Mouse (Mus musculus) midbrain, embryonic 14.5 days (tissue): ENCODE results near the gene Slc9a1. TPM values are rescaled to one million over a fixed set of nuclear protein-coding genes. Genes with fewer than 3 reads are reported as not detected.

Experiments used
- ATAC-seq: fragments of 200-750 bp; cut with Nextera tagmentation; 2 replicates; pipeline ENCODE4 v1.8.0; 2017; ENCODE audit warnings: moderate number of reproducible peaks, moderate library complexity; ENCODE audit not compliant: low FRiP score, low TSS enrichment
- DNase-seq: peaks from one replicate; pipeline ENCODE4 v3.0.0-alpha.2; 2015
- H3K27ac ChIP-seq: fragments of 300-500 bp; sonication (generic); replicated peaks from 2 replicates; pipeline ENCODE4 v1.5.1; 2014; ENCODE audit warnings: mild to moderate bottlenecking, low read depth, low read length, moderate library complexity
- H3K27me3 ChIP-seq: fragments of 300-500 bp; sonication (generic); 2 replicates; pipeline ENCODE4 v1.6.1; 2014; ENCODE audit warnings: low read length, control low read depth, mixed read lengths; ENCODE audit not compliant: control insufficient read depth, insufficient read depth
- H3K36me3 ChIP-seq: fragments of 300-500 bp; sonication (generic); 2 replicates; pipeline ENCODE4 v1.6.1; 2014; ENCODE audit warnings: low read length, control low read depth; ENCODE audit not compliant: control insufficient read depth, insufficient read depth
- H3K4me1 ChIP-seq: fragments of 300-500 bp; sonication (generic); 2 replicates; pipeline ENCODE4 v1.6.1; 2014; ENCODE audit warnings: mild to moderate bottlenecking, antibody characterized with exemption, low read length, control low read depth; ENCODE audit not compliant: control insufficient read depth, insufficient read depth
- H3K4me2 ChIP-seq: fragments of 300-500 bp; sonication (generic); 2 replicates; pipeline ENCODE4 v1.6.1; 2014; ENCODE audit warnings: mild to moderate bottlenecking, low read length, moderate library complexity
- H3K4me3 ChIP-seq: fragments of 300-500 bp; sonication (generic); replicated peaks from 2 replicates; pipeline ENCODE4 v1.5.1; 2014; ENCODE audit warnings: low read depth, low read length
- H3K9ac ChIP-seq: fragments of 300-500 bp; sonication (generic); replicated peaks from 2 replicates; pipeline ENCODE4 v1.6.1; 2014; ENCODE audit warnings: mild to moderate bottlenecking, low read length, moderate library complexity
- H3K9me3 ChIP-seq: fragments of 300-500 bp; sonication (generic); 2 replicates; pipeline ENCODE4 v1.6.1; 2016; ENCODE audit warnings: low read length, control low read depth, mixed read lengths; ENCODE audit not compliant: control insufficient read depth
- whole genome bisulfite sequencing: fragments of 180-500 bp; shearing (Covaris S2); extraction: QIAGEN DNeasy Blood & Tissue Kit; methylation state at CpG from one replicate; pipeline ENCODE4 v1.1.7; 2014; 5-methylcytosine and 5-hydroxymethylcytosine counted together
- polyA plus RNA-seq: library from polyadenylated mRNA; unstranded; fragments of >200 nt; fragmentation: Nextera tagmentation; extraction: Ambion mirVana; gene quantifications from 2 replicates; pipeline ENCODE4 v1.2.1, GENCODE M21; 2014

The Slc9a1 gene
- polyA plus RNA-seq, 1 experiment from 2014 or later = 8.2 TPM

- no peak overlapping the region for H3K27ac ChIP-seq
- ATAC-seq = no peak
- H3K36me3 ChIP-seq = no peaks in the 10 kb centered on the region
- no peaks in the 10 kb centered on the region for H3K9me3 ChIP-seq
- H3K4me3 ChIP-seq = no peak overlapping the region
- H3K4me2 ChIP-seq = no peak overlapping the region
- H3K4me1 ChIP-seq = peaks cover 19% of the 10 kb centered on the region
- H3K27me3 ChIP-seq = no peaks in the 10 kb centered on the region
- no peak for DNase-seq
- WGBS = 52% methylated on average over 6 of the region's 6 CpGs
- H3K9ac ChIP-seq = no peak overlapping the region
Measured at GRCm38 (mm10) chr4:133380532-133380931, 11.0 kb downstream of the Slc9a1 start.

GRCm38 (mm10) chr4:133381141-133381540, 11.6 kb downstream of the Slc9a1 start:
- Histone ChIP-seq H3K27ac (no peak overlapping the region), H3K4me2 (no peak overlapping the region), H3K4me1 (peaks cover 13% of the 10 kb centered on the region), H3K9ac (no peak overlapping the region), H3K4me3 (no peak overlapping the region), H3K27me3 (no peaks in the 10 kb centered on the region), H3K36me3 (no peaks in the 10 kb centered on the region), H3K9me3 (no peaks in the 10 kb centered on the region)
- WGBS = 80% methylated on average over 8 of the region's 8 CpGs
- DNase-seq (no peak), ATAC-seq (no peak)

- no peak for DNase-seq
- no peak for ATAC-seq
- WGBS = 73% methylated on average over 7 of the region's 7 CpGs
Measured at GRCm38 (mm10) chr4:133386061-133386797, 16.7 kb downstream of the Slc9a1 start.

GRCm38 (mm10) chr4:133387053-133387452, 17.5 kb downstream of the Slc9a1 start:
- Histone ChIP-seq H3K9me3 (no peaks in the 10 kb centered on the region), H3K36me3 (no peaks in the 10 kb centered on the region), H3K4me2 (no peak overlapping the region), H3K4me3 (no peak overlapping the region), H3K27ac (no peak overlapping the region), H3K4me1 (no peaks in the 10 kb centered on the region), H3K27me3 (no peaks in the 10 kb centered on the region), H3K9ac (no peak overlapping the region)
- ATAC-seq (no peak), DNase-seq (no peak)

More at GRCm38 (mm10) chr4:133386061-133386797, 16.7 kb downstream of the Slc9a1 start:
- Histone ChIP-seq H3K4me1 (no peaks in the 10 kb centered on the region), H3K9ac (no peak overlapping the region), H3K4me2 (no peak overlapping the region), H3K27me3 (no peaks in the 10 kb centered on the region), H3K4me3 (no peak overlapping the region), H3K9me3 (no peaks in the 10 kb centered on the region), H3K36me3 (no peaks in the 10 kb centered on the region), H3K27ac (no peak overlapping the region)

GRCm38 (mm10) chr4:133388781-133389552, 19.5 kb downstream of the Slc9a1 start:
- no peaks in the 10 kb centered on the region for H3K4me1 ChIP-seq
- no peaks in the 10 kb centered on the region for H3K27me3 ChIP-seq
- ATAC-seq (no peak), DNase-seq (no peak)
- H3K9me3 ChIP-seq = no peaks in the 10 kb centered on the region
- H3K9ac ChIP-seq = no peak overlapping the region
- no peak overlapping the region for H3K4me3 ChIP-seq
- H3K36me3 ChIP-seq = no peaks in the 10 kb centered on the region
- 88% methylated on average over 16 of the region's 16 CpGs for WGBS
- no peak overlapping the region for H3K27ac ChIP-seq
- H3K4me2 ChIP-seq = no peak overlapping the region

- H3K27ac ChIP-seq = no peak overlapping the region
- WGBS = 93% methylated on average over 2 of the region's 2 CpGs
- no peaks in the 10 kb centered on the region for H3K4me1 ChIP-seq
- H3K4me3 ChIP-seq = no peak overlapping the region
- H3K36me3 ChIP-seq = no peaks in the 10 kb centered on the region
- no peaks in the 10 kb centered on the region for H3K27me3 ChIP-seq
- no peak for DNase-seq
- no peak overlapping the region for H3K4me2 ChIP-seq
- H3K9ac ChIP-seq = no peak overlapping the region
- ATAC-seq = no peak
- H3K9me3 ChIP-seq = no peaks in the 10 kb centered on the region
Measured at GRCm38 (mm10) chr4:133390042-133390441, 20.5 kb downstream of the Slc9a1 start.

- ATAC-seq (no peak), DNase-seq (no peak)
- Histone ChIP-seq H3K4me1 (peaks cover under 1% of the 10 kb centered on the region), H3K4me2 (no peak overlapping the region), H3K27ac (no peak overlapping the region), H3K4me3 (no peak overlapping the region), H3K9me3 (no peaks in the 10 kb centered on the region), H3K36me3 (no peaks in the 10 kb centered on the region), H3K9ac (no peak overlapping the region), H3K27me3 (no peaks in the 10 kb centered on the region)
- 90% methylated on average over 6 of the region's 6 CpGs for WGBS
Measured at GRCm38 (mm10) chr4:133390585-133390984, 21.1 kb downstream of the Slc9a1 start.

GRCm38 (mm10) chr4:133391185-133392040, 21.9 kb downstream of the Slc9a1 start:
- Histone ChIP-seq H3K27ac (no peak overlapping the region), H3K4me1 (peaks cover 7% of the 10 kb centered on the region), H3K9ac (no peak overlapping the region), H3K36me3 (no peaks in the 10 kb centered on the region), H3K9me3 (no peaks in the 10 kb centered on the region), H3K4me2 (no peak overlapping the region), H3K4me3 (no peak overlapping the region), H3K27me3 (no peaks in the 10 kb centered on the region)
- DNase-seq (no peak), ATAC-seq (no peak)
- WGBS = 88% methylated on average over 18 of the region's 18 CpGs
